Mouse (Mus musculus) heart, postnatal 0 days (tissue): ENCODE measurements around the gene Nhsl2. TPM values are rescaled to one million over a fixed set of nuclear protein-coding genes. Genes with fewer than 3 reads are reported as not detected.

ENCODE experiments used
- ATAC-seq: fragments of 200-750 bp; cut with Nextera tagmentation; 2 replicates; pipeline ENCODE4 v1.8.0; 2017; ENCODE audit warnings: low read depth, moderate number of reproducible peaks, moderate library complexity; ENCODE audit not compliant: insufficient read depth
- DNase-seq: peaks from one replicate; pipeline ENCODE4 v3.0.0-alpha.2; 2016; ENCODE audit warnings: low spot score
- H3K27ac ChIP-seq: fragments of 300-500 bp; sonication (generic); 2 replicates; pipeline ENCODE4 v1.5.1; 2014; ENCODE audit warnings: low read depth, mild to moderate bottlenecking
- H3K27me3 ChIP-seq: fragments of 300-500 bp; sonication (generic); 2 replicates; pipeline ENCODE4 v1.6.1; 2014; ENCODE audit warnings: low read length, mixed read lengths; ENCODE audit not compliant: control insufficient read depth, insufficient read depth
- H3K36me3 ChIP-seq: fragments of 300-500 bp; sonication (generic); replicated peaks from 2 replicates; pipeline ENCODE4 v1.6.1; 2014; ENCODE audit warnings: low read length, mixed read lengths; ENCODE audit not compliant: control insufficient read depth, insufficient read depth
- H3K4me1 ChIP-seq: fragments of 300-500 bp; sonication (generic); 2 replicates; pipeline ENCODE4 v1.6.1; 2014; ENCODE audit warnings: antibody characterized with exemption; ENCODE audit not compliant: control insufficient read depth, insufficient read depth
- H3K4me2 ChIP-seq: fragments of 300-500 bp; sonication (generic); 2 replicates; pipeline ENCODE4 v1.6.1; 2014; ENCODE audit warnings: low read depth, mild to moderate bottlenecking, low read length, moderate library complexity
- H3K4me3 ChIP-seq: fragments of 300-500 bp; sonication (generic); 2 replicates; pipeline ENCODE4 v1.5.1; 2014; ENCODE audit warnings: low read depth, low read length
- H3K9ac ChIP-seq: fragments of 300-500 bp; sonication (generic); replicated peaks from 2 replicates; pipeline ENCODE4 v1.6.1; 2014; ENCODE audit warnings: low read depth, low read length, mixed read lengths
- H3K9me3 ChIP-seq: fragments of 300-500 bp; sonication (generic); replicated peaks from 2 replicates; pipeline ENCODE4 v1.6.1; 2016; ENCODE audit warnings: low read length; ENCODE audit not compliant: control insufficient read depth
- CTCF ChIP-seq: IDR thresholded peaks from 2 replicates; pipeline ENCODE4 v1.5.1; 2016; ENCODE audit warnings: antibody characterized with exemption, control low read depth, low read depth
- EP300 ChIP-seq: IDR thresholded peaks from 2 replicates; pipeline ENCODE4 v1.6.1; 2016; ENCODE audit warnings: antibody characterized with exemption, low read depth
- WGBS: fragments of 180-500 bp; shearing (Covaris S2); extraction: QIAGEN DNeasy Blood & Tissue Kit; methylation state at CpG from one replicate; pipeline ENCODE4 v1.1.7; 2014; 5-methylcytosine and 5-hydroxymethylcytosine counted together
- polyA plus RNA-seq: library from polyadenylated mRNA; unstranded; fragments of >200 nt; fragmentation: Nextera tagmentation; extraction: Ambion mirVana; gene quantifications from 2 replicates; pipeline ENCODE4 v1.2.1, GENCODE M21; 2015
- total RNA-seq: library from RNA; depleted of rRNA; stranded (reverse); fragments of >200 nt; gene quantifications from 2 replicates; pipeline ENCODE4 v1.2.3, GENCODE M21; 2014; ENCODE audit warnings: low replicate concordance

The Nhsl2 gene
- total and polyA plus RNA-seq, 2 experiments from 2014 or later, result 2.9 to 18.7 TPM

DNA sequence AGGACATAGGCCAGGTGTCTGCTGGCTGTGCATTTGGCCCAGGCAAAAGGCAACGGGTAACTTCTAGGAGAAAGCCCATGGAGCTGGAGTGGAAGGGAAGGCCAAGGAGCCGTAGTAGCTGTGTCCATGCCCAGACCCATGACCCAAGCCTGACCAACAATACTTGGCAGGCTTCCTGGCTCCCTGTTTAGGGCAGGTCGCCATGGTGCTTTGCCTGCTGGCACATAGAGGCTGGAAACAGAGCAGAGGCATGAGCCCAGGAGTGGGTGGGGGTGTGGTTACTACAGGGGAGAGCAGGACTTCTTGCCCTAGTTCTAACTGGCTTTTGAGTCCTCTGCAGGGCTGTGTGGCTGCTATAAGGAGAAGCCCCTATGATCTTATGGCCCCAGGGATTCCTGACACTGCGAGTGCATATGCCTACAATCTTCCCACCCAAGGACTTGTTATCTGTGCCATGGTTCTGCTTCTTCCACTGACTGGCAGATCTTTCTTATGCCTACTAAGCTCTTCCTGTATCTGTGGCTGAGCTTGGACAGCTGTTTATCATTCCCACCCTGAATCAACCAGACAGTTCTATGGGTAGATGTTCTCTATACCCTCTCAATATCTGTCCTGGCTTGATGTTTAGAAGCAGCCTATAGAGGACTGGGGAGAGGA lies 40.8 kb downstream of the Nhsl2 start:
- no peaks in the 10 kb centered on the region for H3K36me3 ChIP-seq
- H3K4me3 ChIP-seq, result no peak overlapping the region
- no peak overlapping the region for H3K4me2 ChIP-seq
- no peaks in the 10 kb centered on the region for H3K9me3 ChIP-seq
- no peak for DNase-seq
- peak; percentile 58; the same call in 1 of the 2 replicates for ATAC-seq
- WGBS, result 53% methylated on average over 4 of the region's 4 CpGs
- TF ChIP-seq EP300 (no peak), CTCF (no peak)
- no peaks in the 10 kb centered on the region for H3K27me3 ChIP-seq
- H3K27ac ChIP-seq, result no peak overlapping the region
- H3K9ac ChIP-seq, result no peak overlapping the region
- no peaks in the 10 kb centered on the region; the same call in 1 of the 2 replicates for H3K4me1 ChIP-seq

DNA sequence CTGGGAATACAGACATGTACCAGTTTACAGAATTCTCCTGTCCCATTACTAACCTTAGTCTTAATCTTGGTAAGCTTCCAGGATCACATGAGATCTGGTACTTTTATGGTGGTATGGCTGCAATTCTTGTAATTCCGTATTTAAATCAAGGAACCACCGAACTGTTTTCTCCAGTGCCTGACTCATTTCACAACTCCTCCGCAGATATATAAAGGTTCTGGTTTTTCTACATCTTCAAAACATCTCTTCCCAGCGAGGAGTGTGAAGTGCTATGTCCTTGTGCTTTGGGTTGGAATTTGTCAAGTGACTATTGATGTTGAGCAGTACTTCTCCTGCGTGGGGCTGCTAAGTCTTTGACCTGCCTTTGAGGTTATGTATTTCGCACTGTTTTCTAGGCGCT lies 44.6 kb downstream of the Nhsl2 start:
- TF ChIP-seq EP300 (no peak), CTCF (no peak)
- DNase-seq, result no peak
- ATAC-seq, result no peak
- H3K27ac ChIP-seq, result no peak overlapping the region
- H3K4me1 ChIP-seq, result no peaks in the 10 kb centered on the region; the same call in 1 of the 2 replicates
- WGBS, result 52% methylated on average over 7 of the region's 7 CpGs
- no peaks in the 10 kb centered on the region for H3K9me3 ChIP-seq
- no peak overlapping the region for H3K4me2 ChIP-seq
- no peak overlapping the region for H3K9ac ChIP-seq
- no peaks in the 10 kb centered on the region for H3K27me3 ChIP-seq
- H3K36me3 ChIP-seq, result no peaks in the 10 kb centered on the region
- H3K4me3 ChIP-seq, result no peak overlapping the region

DNA sequence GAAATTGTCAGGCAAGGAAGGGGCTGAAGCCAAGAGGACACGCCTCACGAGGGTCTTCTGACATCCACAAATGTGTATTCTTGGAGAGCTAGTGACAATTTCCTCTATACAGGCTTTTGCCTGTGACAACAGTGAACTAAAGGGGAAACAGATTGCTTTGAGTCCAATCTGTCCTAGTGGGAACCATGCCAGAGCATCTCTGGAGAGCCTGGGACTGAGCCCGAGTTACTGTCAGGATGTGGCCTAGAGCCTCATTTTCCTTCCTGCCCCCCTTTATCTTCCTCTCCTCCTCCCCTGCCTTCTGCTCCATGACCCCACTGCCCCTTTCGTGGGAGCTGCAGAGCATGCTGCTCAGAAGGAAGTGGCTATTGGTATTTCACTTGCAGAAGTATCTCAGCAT lies 49.2 kb downstream of the Nhsl2 start:
- Histone ChIP-seq H3K9ac (no peak overlapping the region), H3K27me3 (0 out of 2 replicates have a peak, but pooled peaks cover 3% of the 10 kb centered on the region), H3K4me1 (no peaks in the 10 kb centered on the region), H3K4me2 (no peak overlapping the region), H3K27ac (no peak overlapping the region), H3K4me3 (no peak overlapping the region), H3K36me3 (no peaks in the 10 kb centered on the region), H3K9me3 (no peaks in the 10 kb centered on the region)
- ATAC-seq, result no peak
- DNase-seq, result no peak
- TF ChIP-seq EP300 (no peak), CTCF (no peak)
- WGBS, result 45% methylated on average over 4 of the region's 4 CpGs

DNA sequence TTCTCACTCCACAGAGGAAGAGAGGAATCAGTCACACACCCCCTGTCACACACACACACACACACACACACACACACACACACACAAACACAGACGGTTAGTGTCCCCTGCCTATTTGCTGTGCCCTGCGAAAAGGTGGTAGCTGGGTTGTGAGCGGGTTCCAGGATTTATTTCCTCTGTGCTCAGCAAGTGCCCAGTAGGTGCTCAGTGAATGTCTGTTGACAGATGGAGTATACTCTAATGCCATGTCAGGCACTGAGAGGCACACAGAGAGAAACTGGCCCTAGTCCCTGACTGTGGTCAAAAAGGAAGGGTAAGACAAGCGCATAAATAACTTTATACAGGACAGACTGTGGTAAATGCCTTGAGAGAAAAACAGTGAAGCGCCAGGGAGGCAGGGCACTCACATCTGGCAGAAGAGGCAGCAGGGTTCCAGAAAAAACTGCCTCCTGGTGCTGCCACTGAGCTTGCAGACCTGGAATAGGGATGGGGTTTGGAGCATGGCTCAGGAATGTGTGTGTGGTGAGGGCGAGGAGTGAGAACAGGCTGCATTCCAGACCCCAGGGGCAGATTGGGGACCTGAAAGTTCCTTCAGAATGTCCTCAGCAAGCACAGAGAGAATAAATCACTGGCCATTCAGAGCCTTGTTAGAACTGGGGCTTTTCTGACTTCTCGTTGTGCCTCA lies 52.8 kb downstream of the Nhsl2 start:
- no peak for ATAC-seq
- Histone ChIP-seq H3K4me1 (no peaks in the 10 kb centered on the region), H3K27ac (no peak overlapping the region), H3K4me3 (no peak overlapping the region), H3K27me3 (0 out of 2 replicates have a peak, but pooled peaks cover 3% of the 10 kb centered on the region), H3K4me2 (no peak overlapping the region), H3K9ac (no peak overlapping the region), H3K36me3 (no peaks in the 10 kb centered on the region), H3K9me3 (no peaks in the 10 kb centered on the region)
- no peak for DNase-seq
- 51% methylated on average over 7 of the region's 7 CpGs for whole genome bisulfite sequencing
- no peak for TF ChIP-seq CTCF
- TF ChIP-seq EP300, result no peak

DNA sequence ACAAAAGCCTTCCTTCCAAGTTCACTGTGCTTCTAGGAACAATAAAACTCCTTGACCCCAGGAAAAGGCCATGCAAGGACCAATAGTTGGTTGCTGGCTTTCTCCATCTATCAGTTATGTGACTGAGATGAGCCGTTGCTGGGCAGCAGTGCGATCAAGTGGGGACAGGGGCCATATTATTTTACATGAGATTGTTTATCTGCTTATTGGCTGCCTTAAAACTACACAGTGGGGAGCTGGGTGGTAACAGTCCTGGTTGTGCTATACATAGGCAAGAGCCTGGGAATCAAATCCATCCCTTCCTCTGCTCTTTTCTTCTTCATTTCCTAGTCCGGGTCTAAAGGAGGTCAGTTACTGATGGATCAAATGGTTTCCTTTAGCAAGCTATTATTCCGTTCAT lies 53.4 kb downstream of the Nhsl2 start:
- H3K27me3 ChIP-seq, result 0 out of 2 replicates have a peak, but pooled peaks cover 3% of the 10 kb centered on the region
- TF ChIP-seq CTCF (no peak), EP300 (no peak)
- no peak overlapping the region for H3K4me3 ChIP-seq
- H3K36me3 ChIP-seq, result no peaks in the 10 kb centered on the region
- H3K27ac ChIP-seq, result no peak overlapping the region
- ATAC-seq, result no peak
- no peaks in the 10 kb centered on the region for H3K9me3 ChIP-seq
- H3K9ac ChIP-seq, result no peak overlapping the region
- no peak overlapping the region for H3K4me2 ChIP-seq
- no peak for DNase-seq
- no peaks in the 10 kb centered on the region for H3K4me1 ChIP-seq
- WGBS, result 69% methylated on average over 4 of the region's 4 CpGs
